Mouse (Mus musculus) CD8-positive naive resting alpha-beta T cell, adult 2 months (primary cell): ENCODE measurements around the gene Hba-x.

ENCODE experiments used
- DNase-seq, 2 experiments: peaks; one replicate each; pipeline ENCODE4 v3.0.0; 2022; ENCODE audit warnings: low read depth in 2 of 2, low spot score in 2 of 2

Gene Hba-x

DNA sequence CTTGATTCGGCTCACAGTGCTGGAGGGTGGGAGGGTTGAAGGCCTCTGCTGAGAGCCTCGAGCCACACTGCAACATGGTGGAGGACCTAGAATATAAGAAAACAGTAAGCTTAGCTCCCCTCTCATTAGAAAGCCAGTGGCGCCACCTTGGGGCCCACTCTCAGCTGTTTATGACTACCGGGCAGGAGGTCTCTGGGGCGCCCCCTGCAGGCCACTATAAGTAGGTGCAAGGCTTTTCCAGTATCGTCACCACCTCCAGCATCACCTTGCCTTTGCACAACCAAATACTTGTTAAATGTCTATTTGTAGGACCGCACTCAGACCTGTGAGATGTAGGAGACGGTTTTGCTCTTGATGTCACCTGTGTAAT, 45.0 kb downstream of the Hba-x start:
- DNase-seq = peak; percentile 15 to 45

DNA sequence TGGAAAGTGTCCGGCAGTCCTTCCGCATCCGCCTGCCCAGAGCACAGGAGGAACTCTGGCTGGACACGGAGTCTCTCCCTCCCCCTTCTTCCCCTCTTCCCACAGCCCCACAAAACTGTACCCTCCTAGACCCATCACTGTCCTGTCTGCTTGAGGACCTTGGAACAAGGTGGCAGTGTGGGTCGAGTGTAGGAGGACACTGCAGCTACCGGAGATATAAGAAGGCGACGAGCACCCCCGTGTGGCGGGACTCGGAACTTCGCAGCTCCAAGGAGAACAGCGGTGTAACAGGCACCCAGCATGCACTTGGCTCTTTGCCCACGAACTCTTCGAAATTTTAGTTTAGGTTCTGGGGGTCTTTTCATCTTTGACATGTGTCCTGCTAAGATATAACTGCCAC, 48.4 kb downstream of the Hba-x start:
- DNase-seq = peak; percentile 67 to 84
